Mouse (Mus musculus) neural tube, embryonic 11.5 days (tissue): ENCODE measurements around the gene Ppp6r2. TPM values are rescaled to one million over a fixed set of nuclear protein-coding genes. Genes with fewer than 3 reads are reported as not detected.

Source experiments
- ATAC-seq: fragments of 200-750 bp; cut with Nextera tagmentation; 2 replicates; pipeline ENCODE4 v1.8.0; 2017; ENCODE audit warnings: moderate number of reproducible peaks, mild to moderate bottlenecking, moderate TSS enrichment, moderate library complexity; ENCODE audit not compliant: insufficient read depth, low FRiP score, low TSS enrichment
- DNase-seq: peaks from one replicate; pipeline ENCODE4 v3.0.0-alpha.2; 2015; ENCODE audit warnings: low spot score
- H3K27ac ChIP-seq: fragments of 300-500 bp; sonication (generic); 2 replicates; pipeline ENCODE4 v1.5.1; 2014; ENCODE audit warnings: low read depth, mild to moderate bottlenecking, low read length
- H3K27me3 ChIP-seq: fragments of 300-500 bp; sonication (generic); 2 replicates; pipeline ENCODE4 v1.6.1; 2014; ENCODE audit warnings: mild to moderate bottlenecking, low read length, mixed read lengths; ENCODE audit not compliant: control insufficient read depth, insufficient read depth
- H3K36me3 ChIP-seq: fragments of 300-500 bp; sonication (generic); 2 replicates; pipeline ENCODE4 v1.6.1; 2014; ENCODE audit warnings: mild to moderate bottlenecking, low read length, moderate library complexity, mixed read lengths; ENCODE audit not compliant: control insufficient read depth, insufficient read depth
- H3K4me1 ChIP-seq: fragments of 300-500 bp; sonication (generic); 2 replicates; pipeline ENCODE4 v1.6.1; 2014; ENCODE audit warnings: low read length, mixed read lengths; ENCODE audit not compliant: control insufficient read depth, insufficient read depth
- H3K4me2 ChIP-seq: fragments of 300-500 bp; sonication (generic); 2 replicates; pipeline ENCODE4 v1.6.1; 2014; ENCODE audit warnings: low read depth, mild to moderate bottlenecking, moderate library complexity
- H3K4me3 ChIP-seq: fragments of 300-500 bp; sonication (generic); 2 replicates; pipeline ENCODE4 v1.5.1; 2014; ENCODE audit warnings: low read depth, low read length
- H3K9ac ChIP-seq: fragments of 300-500 bp; sonication (generic); 2 replicates; pipeline ENCODE4 v1.6.1; 2014; ENCODE audit warnings: mild to moderate bottlenecking, low read length
- H3K9me3 ChIP-seq: fragments of 300-500 bp; sonication (generic); 2 replicates; pipeline ENCODE4 v1.6.1; 2016; ENCODE audit warnings: low read length; ENCODE audit not compliant: control insufficient read depth
- WGBS: fragments of 180-500 bp; shearing (Covaris S2); extraction: QIAGEN DNeasy Blood & Tissue Kit; methylation state at CpG from one replicate; pipeline ENCODE4 v1.1.7; 2014; 5-methylcytosine and 5-hydroxymethylcytosine counted together
- polyA plus RNA-seq: library from polyadenylated mRNA; unstranded; fragments of >200 nt; fragmentation: Nextera tagmentation; extraction: Ambion mirVana; gene quantifications from 2 replicates; pipeline ENCODE4 v1.2.1, GENCODE M21; 2014

The Ppp6r2 gene
- polyA plus RNA-seq: 45.2 and 47.1 TPM in 2 replicates

GRCm38 (mm10) chr15:89210915-89211715 lies at the start of gene Ppp6r2:
TSS of gene Ppp6r2 (plus strand) at chr15:89211553.
- ATAC-seq: peak; percentile 87
- WGBS: 5% methylated on average over 35 of the region's 73 CpGs
- peak within 1 kb of the TSS; percentile 95 for H3K4me3 ChIP-seq

GRCm38 (mm10) chr15:89165478-89165877 lies 45.9 kb upstream of the Ppp6r2 start:
- no peaks in the 10 kb centered on the region for H3K9me3 ChIP-seq
- no peak overlapping the region for H3K4me2 ChIP-seq
- ATAC-seq: no peak
- no peaks in the 10 kb centered on the region for H3K27me3 ChIP-seq
- 97% methylated on average over 12 of the region's 12 CpGs for WGBS
- peaks cover 46% of the 10 kb centered on the region for H3K36me3 ChIP-seq
- no peak overlapping the region for H3K4me3 ChIP-seq
- no peak overlapping the region for H3K9ac ChIP-seq
- H3K4me1 ChIP-seq: peaks cover 15% of the 10 kb centered on the region
- no peak overlapping the region for H3K27ac ChIP-seq
- no peak for DNase-seq

More at GRCm38 (mm10) chr15:89210915-89211715, at the start of gene Ppp6r2:
- H3K9ac ChIP-seq: peak within 1 kb of the TSS; percentile 98
- H3K27me3 ChIP-seq: no peaks in the 10 kb centered on the region
- H3K4me1 ChIP-seq: peaks cover 6% of the 10 kb centered on the region; the same call in 1 of the 2 replicates
- DNase-seq: peak; percentile 86
- peak within 1 kb of the TSS; percentile 81 for H3K4me2 ChIP-seq
- no peaks in the 10 kb centered on the region for H3K9me3 ChIP-seq
- peak within 1 kb of the TSS; percentile 94 for H3K27ac ChIP-seq
- H3K36me3 ChIP-seq: peaks cover 2% of the 10 kb centered on the region; the same call in 1 of the 2 replicates

GRCm38 (mm10) chr15:89168922-89169321 lies 42.4 kb upstream of the Ppp6r2 start:
- no peak for DNase-seq
- Histone ChIP-seq H3K9ac (no peak overlapping the region), H3K27me3 (no peaks in the 10 kb centered on the region), H3K4me1 (peaks cover 33% of the 10 kb centered on the region), H3K9me3 (no peaks in the 10 kb centered on the region), H3K27ac (peak overlapping the region; percentile 51), H3K4me2 (no peak overlapping the region; the same call in 1 of the 2 replicates), H3K4me3 (no peak overlapping the region), H3K36me3 (peaks cover 31% of the 10 kb centered on the region)
- 61% methylated on average over 10 of the region's 10 CpGs for WGBS
- ATAC-seq: no peak

- Histone ChIP-seq H3K27ac (peak overlapping the region; percentile 51), H3K27me3 (no peaks in the 10 kb centered on the region), H3K4me2 (no peak overlapping the region; the same call in 1 of the 2 replicates), H3K36me3 (peaks cover 26% of the 10 kb centered on the region), H3K4me1 (peaks cover 38% of the 10 kb centered on the region), H3K9ac (peak overlapping the region; percentile 24; the same call in 1 of the 2 replicates), H3K4me3 (no peak overlapping the region), H3K9me3 (no peaks in the 10 kb centered on the region)
- DNase-seq: peak; percentile 79
- 6% methylated on average over 10 of the region's 10 CpGs for WGBS
- peak; percentile 78 for ATAC-seq
Observed at GRCm38 (mm10) chr15:89169431-89169830, 41.9 kb upstream of the Ppp6r2 start.

GRCm38 (mm10) chr15:89170102-89170501 lies 41.3 kb upstream of the Ppp6r2 start:
- no peak for ATAC-seq
- peak overlapping the region; percentile 24; the same call in 1 of the 2 replicates for H3K9ac ChIP-seq
- H3K4me1 ChIP-seq: peaks cover 43% of the 10 kb centered on the region
- H3K9me3 ChIP-seq: no peaks in the 10 kb centered on the region
- H3K4me2 ChIP-seq: no peak overlapping the region
- 75% methylated on average over 3 of the region's 3 CpGs for WGBS
- no peak overlapping the region for H3K4me3 ChIP-seq
- 0 out of 2 replicates have a peak overlapping the region, but pooled peaks have one; percentile 2 for H3K27ac ChIP-seq
- no peaks in the 10 kb centered on the region for H3K27me3 ChIP-seq
- no peak for DNase-seq
- H3K36me3 ChIP-seq: peaks cover 22% of the 10 kb centered on the region

GRCm38 (mm10) chr15:89171526-89172051 lies 39.8 kb upstream of the Ppp6r2 start:
- ATAC-seq (no peak), DNase-seq (no peak)
- Histone ChIP-seq H3K9ac (no peak overlapping the region), H3K4me1 (peaks cover 48% of the 10 kb centered on the region), H3K27ac (no peak overlapping the region), H3K4me2 (no peak overlapping the region), H3K4me3 (no peak overlapping the region), H3K36me3 (peaks cover 14% of the 10 kb centered on the region), H3K9me3 (no peaks in the 10 kb centered on the region), H3K27me3 (no peaks in the 10 kb centered on the region)
- WGBS: 82% methylated on average over 5 of the region's 5 CpGs

- Histone ChIP-seq H3K4me1 (peaks cover 56% of the 10 kb centered on the region), H3K9me3 (no peaks in the 10 kb centered on the region), H3K4me2 (peak overlapping the region; percentile 100), H3K27me3 (no peaks in the 10 kb centered on the region), H3K4me3 (peak overlapping the region; percentile 52), H3K36me3 (peaks cover 6% of the 10 kb centered on the region), H3K27ac (peak overlapping the region; percentile 49; the same call in 1 of the 2 replicates), H3K9ac (peak overlapping the region; percentile 69)
- no peak for ATAC-seq
- DNase-seq: no peak
- WGBS: 43% methylated on average over 17 of the region's 17 CpGs
Observed at GRCm38 (mm10) chr15:89172276-89172935, 38.9 kb upstream of the Ppp6r2 start.

GRCm38 (mm10) chr15:89173024-89173905 lies 38.1 kb upstream of the Ppp6r2 start:
- H3K4me2 ChIP-seq: peak overlapping the region; percentile 100
- H3K36me3 ChIP-seq: no peaks in the 10 kb centered on the region
- peaks cover 64% of the 10 kb centered on the region for H3K4me1 ChIP-seq
- peak overlapping the region; percentile 49; the same call in 1 of the 2 replicates for H3K27ac ChIP-seq
- under 1% methylated on average over 55 of the region's 65 CpGs for WGBS
- no peaks in the 10 kb centered on the region for H3K9me3 ChIP-seq
- DNase-seq (peak; percentile 65), ATAC-seq (peak; percentile 29; the same call in 1 of the 2 replicates)
- H3K27me3 ChIP-seq: no peaks in the 10 kb centered on the region
- peak overlapping the region; percentile 52 for H3K4me3 ChIP-seq
- peak overlapping the region; percentile 69 for H3K9ac ChIP-seq
